Mouse (Mus musculus) Muller cell, postnatal 12 days (primary cell): Measurements from ENCODE around the gene Tekt1.

Experiments
- DNase-seq: peaks from one replicate; pipeline ENCODE4 v3.0.0-alpha.2; 2015; ENCODE audit errors: inconsistent ontology term

Gene Tekt1

DNA sequence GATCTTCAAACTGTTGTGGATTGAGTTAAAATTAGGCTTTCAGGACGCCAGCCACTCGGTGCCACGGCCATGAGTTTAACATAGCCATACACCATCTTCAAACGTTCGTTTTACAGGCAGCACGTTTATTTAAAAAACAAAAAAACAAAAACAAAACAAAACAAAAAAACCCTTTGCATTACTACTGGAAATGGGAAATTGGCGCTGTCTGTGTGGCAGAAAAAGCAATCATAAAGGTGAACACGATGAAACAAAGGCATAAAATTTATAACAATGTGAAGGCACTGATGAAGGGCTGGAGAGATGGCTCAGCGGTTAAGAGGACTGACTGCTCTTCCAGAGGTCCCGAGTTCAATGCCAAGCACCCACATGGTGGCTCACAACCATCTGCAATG, at the start of gene Tekt1:
Gene Tekt1 (minus strand): TSS at position 96 of the 395 bp plus-strand sequence.
- DNase-seq, result no peak

DNA sequence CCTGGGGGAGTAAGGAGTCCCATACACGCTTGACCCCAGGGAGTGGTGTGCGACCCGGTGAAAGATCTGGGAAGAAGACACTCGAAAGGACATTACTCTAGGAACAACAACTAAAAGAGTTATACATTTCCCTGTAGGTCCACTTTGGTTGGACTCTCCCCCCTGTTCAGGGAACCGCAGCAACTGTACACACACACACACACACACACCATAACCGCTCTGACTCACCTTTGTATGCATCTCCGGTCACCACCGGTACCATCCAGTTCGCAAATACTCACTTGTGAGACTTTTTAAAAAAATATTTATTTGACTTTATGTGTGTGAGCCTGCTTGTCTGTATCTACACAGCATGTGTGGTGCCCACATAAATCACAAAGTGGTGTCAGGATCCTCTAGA, 49.7 kb upstream of the Tekt1 start:
- DNase-seq, result no peak

DNA sequence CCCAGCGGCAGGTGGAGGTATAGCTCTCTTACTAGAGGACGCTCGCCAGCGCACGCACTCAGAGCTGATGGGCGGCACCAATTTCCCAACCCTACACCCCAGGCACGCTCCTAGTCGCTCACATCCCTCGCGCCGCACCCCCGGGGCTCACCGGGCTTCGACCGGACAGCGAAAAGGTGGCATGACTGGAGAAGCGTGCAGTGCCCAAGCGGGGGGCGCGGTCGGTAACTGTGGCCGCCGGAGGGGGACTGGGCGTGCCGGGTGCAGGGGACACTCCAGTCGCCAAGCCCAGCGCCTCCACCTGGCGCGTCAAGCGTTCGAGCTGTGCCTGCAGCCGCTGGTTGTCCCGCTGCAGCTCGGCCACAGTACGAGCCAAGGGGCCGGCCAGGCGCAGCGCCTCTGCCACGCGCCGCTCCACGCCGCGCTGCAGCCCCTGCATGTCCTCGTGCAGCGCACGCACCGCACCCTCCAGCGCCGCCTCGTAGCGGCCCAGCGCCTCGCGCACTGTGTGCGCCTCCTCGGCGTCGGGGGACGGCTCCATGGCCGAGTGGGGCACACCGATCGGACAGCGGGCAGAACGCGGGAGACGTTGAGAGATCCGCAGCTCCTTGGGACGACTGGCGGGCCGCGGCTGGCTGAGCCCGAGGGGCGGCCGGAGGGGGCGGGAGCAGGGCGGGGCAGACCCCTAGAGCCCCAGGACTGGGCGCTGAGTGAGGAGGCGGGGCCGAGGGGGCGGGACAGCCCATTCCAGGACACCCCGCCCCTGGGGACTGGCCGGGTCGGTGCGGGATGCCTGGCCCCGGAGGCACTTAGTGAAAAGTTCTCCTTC, 49.1 kb upstream of the Tekt1 start, which contains the start of gene Smtnl2:
Gene Smtnl2 (minus strand): TSS at position 621 of the 829 bp plus-strand sequence.
- peak; percentile 93 for DNase-seq

DNA sequence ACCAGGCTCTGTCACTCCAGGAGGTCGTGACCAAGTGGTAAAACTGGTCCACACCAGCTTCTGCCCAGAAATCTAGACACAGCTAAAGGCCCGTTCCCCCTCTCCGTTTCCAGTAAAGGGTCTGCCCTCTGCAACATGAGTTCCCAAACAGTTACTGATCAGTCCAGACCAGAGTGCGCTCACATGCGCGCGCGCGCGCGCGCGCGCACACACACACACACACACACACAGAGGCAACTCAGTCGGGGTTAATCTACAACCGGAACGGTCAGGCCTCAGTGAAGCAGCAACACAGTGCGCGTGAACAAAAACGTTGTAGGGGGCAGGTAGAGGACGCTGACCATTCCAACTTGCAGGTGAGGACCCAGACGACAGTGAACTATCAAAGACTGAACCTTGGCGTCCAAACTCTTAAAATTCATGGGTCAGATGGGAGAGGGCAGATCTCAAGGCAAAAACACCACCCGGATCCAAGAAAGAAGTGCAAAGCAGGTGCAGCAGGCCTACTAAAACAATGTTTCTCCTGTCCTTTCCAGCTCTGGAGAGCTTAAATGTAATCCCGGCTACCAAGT, 48.4 kb upstream of the Tekt1 start:
- no peak for DNase-seq

DNA sequence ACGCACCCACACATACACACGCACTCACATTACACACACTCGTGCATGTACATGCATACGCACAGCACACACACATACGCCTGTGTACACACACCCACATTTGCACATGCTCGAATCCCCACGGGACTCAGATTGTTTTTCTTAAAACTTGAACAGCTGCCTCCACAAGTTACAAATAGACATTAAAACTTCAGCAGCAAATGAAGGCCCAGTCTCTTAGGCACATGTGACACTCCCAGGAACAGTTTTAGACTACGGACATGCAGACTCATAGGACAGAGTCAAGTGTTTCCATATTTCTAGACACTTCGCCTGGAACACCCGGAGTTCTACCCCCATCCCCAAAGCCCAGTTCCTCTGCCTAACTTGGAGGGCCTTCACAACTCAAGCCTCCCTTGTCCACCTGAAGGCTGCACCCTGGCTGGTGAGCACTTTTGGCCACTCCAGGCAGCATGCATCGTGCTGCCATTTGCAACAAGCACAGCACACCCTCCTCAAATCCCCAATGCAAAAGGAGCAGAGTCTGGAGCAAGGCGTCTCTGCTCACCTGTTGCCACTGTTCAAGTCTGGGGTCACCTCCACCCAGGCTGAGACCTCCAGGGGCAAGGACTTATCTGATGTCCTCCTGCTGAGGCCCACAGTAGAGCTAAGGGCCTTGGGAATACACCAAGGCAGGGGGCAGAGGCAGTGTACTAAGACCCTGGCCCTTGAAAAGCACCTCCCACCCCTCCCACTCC, 47.6 kb upstream of the Tekt1 start:
- DNase-seq, result no peak

DNA sequence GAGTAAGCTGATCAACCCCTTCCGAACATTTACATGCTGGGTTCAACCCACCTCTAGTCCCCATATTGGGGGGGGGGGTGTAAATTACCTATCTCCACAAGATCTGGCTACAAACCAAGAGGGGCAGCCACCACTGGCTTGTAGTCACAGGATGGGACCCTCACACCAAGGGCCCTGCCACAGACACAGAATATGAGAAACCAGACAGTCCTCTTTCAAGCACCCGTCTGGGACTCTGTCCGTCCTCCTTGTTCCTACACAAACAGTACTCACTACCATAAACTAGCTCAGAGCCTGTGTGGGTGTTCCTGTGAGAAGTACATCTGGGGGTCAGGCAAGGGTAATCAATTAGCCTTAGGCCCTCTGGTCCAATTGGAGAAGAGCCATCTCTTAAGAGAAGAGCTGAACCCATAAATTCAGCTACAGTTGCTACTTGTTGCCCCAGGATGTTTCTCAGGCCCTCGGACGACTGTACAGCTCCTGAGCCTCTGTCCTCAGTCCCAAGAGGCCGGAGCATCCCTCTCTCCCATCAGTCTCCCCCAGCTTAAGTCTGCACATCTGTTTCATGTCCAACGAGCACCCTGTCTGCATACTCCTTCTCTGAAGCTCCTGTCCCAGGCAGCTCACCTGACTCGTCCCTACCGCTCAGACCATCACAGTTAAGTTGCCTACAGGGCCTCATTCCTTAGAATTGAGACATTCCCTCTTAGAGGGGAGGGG, 46.4 kb upstream of the Tekt1 start:
- DNase-seq, result no peak

DNA sequence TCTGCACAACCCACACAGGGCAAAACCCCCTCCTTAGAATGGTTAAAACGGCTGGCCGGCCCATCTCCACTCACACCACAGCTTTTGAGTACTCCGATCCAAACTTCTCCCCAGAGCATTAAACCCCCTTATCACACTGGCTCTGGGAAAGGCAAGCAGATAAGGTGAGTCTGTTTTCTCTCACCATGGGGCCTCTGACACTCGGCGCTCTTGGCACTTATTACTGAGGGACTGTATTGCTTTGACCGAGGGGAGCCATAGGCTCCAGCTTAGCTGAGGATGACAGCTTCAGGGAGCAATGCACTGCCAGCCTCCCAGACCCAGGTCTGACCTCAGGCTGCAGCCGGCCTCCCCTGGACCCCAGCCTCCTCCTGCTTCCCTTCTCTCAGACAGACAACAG, 45.3 kb upstream of the Tekt1 start:
- DNase-seq, result no peak

DNA sequence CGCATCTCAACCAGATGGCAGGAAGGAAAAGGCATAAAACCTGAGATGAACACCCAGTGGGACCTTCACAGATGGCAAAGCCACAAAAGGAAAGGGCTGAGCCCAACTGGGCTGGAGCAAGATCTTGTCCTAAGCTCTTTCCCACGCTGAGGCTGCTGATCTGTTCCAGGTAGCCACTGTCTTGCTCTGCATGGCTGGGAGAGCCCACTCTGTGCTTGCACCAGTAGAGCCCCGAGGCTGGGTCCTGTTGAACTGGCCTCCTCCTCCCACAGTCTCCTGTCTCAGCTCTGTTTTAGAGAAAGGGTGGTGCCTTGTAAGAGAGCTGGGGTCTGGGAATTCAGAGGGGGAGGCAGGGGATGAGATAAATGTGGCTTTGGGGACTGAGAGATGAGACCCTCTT, 44.8 kb upstream of the Tekt1 start:
- DNase-seq, result no peak

DNA sequence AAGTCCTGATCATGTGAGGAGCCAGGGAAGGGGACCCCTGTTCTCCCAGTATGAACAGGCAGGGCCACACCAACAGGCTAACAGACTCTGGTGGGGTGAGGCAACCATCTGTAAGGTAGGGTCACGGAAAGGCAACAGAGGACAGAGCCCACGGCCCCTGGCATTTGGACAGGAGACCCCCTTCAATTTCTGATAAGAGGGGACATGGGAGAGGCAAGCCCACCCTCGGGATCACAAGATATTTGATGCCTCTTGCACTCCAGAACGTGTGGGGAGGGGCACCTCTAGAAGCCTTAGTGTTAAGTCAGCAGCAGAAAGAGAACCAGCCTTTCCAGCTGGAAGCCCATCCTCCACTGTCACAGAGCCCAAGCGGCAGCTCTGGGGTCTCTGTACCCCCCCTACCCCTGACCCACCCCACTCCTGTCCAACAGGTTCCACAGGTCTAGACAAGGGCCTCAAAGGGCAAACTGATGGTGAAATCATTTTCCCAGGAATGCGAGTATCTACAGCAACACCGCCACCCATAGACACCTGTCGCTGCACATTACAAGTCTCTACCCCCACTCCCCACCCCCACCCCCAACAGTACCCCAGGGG, 43.9 kb upstream of the Tekt1 start:
- no peak for DNase-seq

DNA sequence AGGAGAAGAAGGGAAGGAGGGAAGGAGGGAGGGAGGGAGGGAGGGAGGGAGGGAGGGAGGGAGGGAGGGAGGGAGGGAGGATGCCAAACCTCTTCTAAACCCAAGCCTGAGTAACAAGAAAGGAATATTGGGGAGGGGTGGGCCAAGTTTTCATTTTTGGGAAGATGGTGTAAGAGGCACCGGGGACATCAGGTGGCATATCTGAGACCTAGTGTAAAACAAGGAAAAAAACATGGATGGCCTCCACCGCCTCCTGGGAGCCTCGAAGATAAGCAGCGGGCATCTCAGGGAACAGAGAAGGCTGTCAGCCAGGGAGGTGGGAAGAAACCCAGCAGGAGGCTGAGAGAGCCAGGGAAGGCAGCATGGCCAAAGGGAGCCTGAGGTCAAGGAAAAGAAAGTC, 43.3 kb upstream of the Tekt1 start:
- DNase-seq, result no peak

DNA sequence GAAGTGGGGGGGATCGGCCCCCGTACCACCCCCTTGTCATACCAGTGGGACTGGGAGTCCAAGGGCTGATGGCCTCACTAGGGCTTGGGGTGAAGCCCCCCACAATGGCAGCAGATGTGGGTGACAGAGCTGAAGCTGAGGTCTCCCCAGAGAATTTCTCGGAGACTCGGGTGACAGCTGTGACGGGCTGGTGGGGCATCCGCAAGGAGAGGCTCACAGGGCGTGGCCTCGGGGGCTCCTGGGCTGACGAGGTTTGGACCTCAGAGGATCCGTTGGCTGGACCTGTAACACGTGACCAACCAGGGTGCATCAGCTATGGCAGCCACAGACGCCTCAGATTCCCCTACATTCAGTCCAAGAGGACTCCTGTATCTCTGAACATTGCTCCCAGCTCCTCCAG, 40.7 kb upstream of the Tekt1 start:
- DNase-seq, result no peak

DNA sequence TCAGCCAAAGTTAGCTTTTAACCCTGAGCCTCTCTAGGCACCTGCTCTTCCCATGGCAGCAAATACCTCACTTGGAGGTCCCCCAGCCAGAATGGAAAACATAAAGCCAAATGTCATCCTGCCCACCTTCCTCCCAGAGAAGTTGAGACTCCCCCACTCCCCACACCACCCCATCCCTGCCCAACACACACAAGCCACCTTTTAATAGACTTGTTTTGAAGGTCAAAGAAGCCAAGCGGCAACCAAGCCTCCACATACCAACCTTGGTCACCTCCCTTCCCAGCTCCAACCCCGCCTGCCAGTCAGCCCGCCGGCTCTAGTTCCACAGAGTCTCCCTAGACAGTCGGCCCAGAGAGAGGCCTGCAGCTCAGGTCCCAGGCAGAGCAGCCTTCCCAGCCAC, 39.8 kb upstream of the Tekt1 start:
- no peak for DNase-seq

DNA sequence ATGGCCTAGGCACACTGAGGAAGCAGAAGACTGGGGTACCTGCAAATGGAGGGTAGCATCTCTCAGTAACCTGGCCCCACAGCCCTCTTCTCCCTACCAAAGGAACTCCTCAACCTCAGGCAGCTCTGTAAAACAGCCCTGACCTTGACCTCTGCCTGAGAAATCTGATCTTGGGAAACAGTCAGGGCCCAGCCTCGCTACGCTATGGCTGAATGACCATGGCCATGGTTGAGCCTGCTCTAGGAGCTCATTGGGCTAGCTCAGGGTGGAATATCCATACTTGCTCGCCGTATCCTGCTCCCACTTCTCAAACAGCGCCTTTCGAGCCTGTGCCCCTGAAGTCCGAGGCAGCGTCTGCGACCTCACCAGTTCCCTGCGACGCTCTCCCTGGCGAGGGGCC, 38.8 kb upstream of the Tekt1 start:
- DNase-seq, result no peak

DNA sequence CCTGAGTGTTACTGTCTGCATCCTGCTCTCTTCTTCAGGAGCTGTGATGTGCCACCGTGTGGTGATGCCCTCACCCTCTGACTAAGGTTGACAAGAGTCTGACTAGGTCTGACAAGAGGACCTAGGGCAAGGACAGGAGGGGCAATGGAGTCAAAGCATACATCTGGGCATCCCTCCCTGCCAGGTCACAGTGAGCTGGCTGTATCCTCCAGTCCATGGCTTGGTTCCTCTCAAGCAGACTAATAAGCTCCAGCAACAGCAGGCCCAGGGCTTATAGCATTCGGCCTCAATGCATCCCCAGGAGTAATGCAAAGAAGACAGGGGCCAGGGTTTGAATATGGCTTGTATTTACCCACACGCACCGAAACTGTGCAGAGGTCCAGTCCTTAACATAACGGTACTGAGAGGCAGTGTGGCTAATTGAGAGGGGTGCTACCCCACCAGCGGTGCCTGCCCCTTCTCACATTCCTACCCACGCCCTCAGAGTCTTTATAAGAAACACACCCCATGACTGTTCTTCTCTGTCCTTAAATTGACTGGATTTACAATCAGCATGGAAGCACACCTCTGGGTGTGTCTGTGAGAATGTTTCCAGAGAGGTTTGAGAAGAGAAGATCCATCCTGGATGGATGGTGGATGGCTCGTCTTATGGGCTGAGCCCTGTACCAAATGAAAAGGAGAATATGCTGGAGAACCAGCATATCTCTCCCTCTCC, 35.7 kb upstream of the Tekt1 start:
- DNase-seq, result no peak

DNA sequence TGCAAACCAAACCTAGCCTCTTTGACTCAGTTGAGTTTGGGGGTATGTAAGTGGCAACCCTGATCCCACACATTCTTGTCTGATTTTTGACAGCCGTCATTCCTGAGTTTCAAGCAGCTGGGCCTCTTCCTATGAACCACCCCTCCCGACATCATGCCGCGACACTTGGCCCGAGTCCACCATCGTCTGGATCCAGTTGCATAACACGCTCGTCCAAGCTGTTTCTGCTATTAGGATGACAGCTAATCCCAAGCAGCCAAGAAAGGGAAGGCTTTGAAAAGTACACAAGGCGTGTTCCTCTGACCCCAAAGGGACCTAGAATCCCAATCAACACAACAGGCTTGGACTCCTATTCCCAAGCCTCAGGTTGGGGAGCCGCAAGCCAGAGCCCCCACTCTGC, 34.8 kb upstream of the Tekt1 start:
- DNase-seq, result peak; percentile 61

DNA sequence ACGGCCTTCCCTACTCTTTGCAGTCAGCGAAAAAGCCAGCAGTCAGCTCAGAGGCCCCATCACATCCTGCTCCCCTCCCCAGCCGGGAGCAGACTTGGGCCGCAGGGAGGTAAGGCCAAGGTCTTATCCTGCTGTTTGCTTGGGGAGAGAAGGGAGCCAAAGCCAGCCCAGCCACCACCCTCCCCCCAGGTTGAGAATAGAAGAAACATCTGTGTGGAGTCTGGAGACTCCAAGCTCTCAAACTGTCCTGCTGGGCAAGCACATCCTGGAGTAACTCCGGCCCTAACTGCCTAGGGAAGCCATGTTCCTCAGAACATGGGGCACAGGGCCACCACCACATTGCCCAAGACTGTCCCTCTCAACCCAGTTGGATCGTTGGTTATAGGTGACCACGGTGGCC, 34.4 kb upstream of the Tekt1 start:
- no peak for DNase-seq

DNA sequence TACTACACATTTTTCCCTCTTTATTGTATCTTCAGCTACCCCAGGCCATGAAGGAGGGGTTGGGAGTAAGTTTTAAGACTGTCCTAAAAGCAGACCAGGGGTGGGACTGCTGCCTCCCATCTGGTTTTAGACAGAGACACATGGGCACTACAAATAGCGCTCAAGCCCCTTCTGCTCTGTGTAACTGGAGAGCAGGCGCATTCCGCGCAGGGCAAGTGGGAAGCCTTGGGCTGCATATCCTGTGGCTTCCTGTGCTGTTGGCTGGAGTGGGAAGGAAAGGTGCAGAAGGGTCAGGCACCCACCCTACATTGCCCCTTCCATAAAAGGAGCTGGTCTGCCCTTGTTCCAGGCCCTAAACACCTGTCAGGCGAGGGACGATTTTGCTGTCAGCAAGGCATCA, 33.4 kb upstream of the Tekt1 start:
- no peak for DNase-seq

DNA sequence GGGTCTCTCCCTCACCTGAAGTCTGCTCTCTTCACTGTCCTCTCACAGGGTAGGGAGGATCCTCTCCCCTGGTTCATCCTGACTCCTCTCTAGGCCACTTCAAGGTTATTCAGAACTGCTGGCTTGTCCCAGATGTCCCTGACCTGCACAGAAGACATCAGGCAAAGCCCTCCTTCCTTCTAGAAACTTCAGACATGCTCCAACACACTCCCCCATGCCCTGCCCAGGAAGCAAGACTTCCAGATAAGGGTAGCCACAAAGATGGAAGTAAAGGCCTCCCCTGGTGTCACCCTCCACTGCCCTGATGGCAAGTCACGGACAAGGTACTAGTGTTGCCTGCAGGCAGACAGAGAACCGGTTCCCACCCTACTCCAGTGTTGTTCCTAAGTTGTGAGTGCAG, 32.5 kb upstream of the Tekt1 start:
- DNase-seq, result no peak

DNA sequence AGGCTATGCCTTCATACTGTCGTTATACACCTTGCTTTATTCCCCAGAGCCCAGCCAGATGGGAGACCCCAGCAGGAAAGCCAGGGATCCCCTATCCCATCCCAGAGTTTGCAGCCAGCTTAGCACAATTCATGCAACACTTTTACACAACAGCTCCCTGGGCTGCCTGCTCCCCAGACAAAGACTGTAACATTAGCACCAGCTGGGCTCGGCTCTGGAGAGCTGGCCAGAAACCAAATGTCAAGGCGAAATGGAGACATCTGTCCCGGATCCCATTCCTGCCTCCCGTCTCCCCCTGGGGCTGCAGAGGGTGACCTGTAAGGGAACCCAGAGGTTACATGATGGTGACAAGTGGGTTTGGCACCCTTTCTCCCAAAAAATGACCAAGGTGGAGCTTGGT, 31.4 kb upstream of the Tekt1 start:
- no peak for DNase-seq

DNA sequence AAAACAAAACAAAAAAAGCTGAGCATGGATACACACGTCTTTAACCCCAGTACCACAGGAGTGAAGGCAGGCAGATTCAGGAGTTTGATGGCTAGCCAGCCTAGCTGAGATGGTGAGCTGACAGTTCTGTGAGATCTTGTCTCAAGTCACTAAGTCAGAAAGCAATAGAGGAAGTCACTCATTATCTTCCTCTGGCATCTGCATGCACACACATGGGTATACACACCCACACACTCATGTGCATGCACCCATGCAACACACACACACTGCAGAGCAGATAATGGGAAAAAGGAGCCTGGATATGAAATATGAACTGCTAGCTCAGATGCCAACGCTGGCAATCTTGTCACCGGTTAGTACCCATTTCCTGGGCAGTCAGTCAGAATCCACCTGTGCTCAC, 31.0 kb upstream of the Tekt1 start:
- no peak for DNase-seq

DNA sequence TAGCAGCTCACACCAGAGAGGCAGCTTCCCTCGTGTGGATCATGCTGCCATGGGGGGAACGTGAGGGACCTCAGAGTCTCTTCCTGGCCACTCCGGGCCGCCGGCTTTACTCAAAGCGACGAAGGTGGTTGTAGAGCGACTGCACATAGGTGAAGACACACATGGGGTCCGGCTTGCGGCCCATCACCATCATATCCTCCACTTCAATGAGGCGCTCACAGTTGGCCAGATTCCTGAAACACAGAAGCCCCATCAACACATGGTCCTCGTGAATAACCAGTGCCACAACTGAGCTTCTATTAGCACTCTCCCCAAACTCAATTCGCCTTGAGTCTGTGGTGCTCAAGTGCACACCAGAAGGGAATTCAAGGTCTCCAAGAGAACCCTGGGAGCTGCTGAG, 28.9 kb upstream of the Tekt1 start:
- no peak for DNase-seq
